Mouse (Mus musculus): ENCODE data around the gene Prmt7.
"Not testable (repeated sequence)": the region's sequence is repeated elsewhere in the genome, so short reads cannot be mapped to it uniquely, and the experiment has no call there.

DNA sequence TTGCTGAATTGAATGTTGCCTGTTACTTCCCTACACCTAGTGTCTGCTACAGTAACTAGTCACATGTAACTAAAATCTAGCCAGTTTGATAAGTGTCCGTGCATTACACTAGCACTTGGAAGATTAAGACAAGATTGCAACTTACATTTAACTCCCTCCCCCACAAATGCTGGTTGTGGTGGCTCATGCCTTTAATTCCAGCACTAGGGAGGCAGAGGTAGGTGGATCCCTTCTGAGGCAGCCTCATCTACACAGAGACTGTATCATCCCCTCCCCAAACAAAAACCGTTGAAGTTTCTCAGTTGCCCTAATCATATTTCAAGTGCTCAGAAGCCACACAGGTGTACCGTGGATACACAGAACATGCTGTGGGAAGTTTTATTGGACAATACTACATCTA lies 11.1 kb upstream of the Prmt7 start:
- not testable (repeated sequence) for TF ChIP-seq CTCF, POLR2A (IDR thresholded peaks at IDR 0.05; ENCODE audit: extremely low read depth, insufficient read depth, low read length)

Measured in cortical plate, adult 2 months (tissue).